Mouse (Mus musculus) liver, postnatal 0 days (tissue): ENCODE results near the gene Rnf43. TPM values are rescaled to one million over a fixed set of nuclear protein-coding genes. Genes with fewer than 3 reads are reported as not detected.

Experiments
- ATAC-seq: fragments of 200-750 bp; cut with Nextera tagmentation; 2 replicates; pipeline ENCODE4 v1.8.0; 2017; ENCODE audit warnings: mild to moderate bottlenecking, moderate library complexity
- DNase-seq: peaks from one replicate; pipeline ENCODE4 v3.0.0-alpha.2; 2016
- H3K27ac ChIP-seq: fragments of 300-500 bp; sonication (generic); 2 replicates; pipeline ENCODE4 v1.5.1; 2014; ENCODE audit warnings: antibody characterized with exemption, moderate library complexity, mild to moderate bottlenecking, low read depth
- H3K27me3 ChIP-seq: fragments of 300-500 bp; sonication (generic); 2 replicates; pipeline ENCODE4 v1.6.1; 2014; ENCODE audit warnings: low read length, control low read depth, mixed read lengths; ENCODE audit not compliant: insufficient read depth
- H3K36me3 ChIP-seq: fragments of 300-500 bp; sonication (generic); replicated peaks from 2 replicates; pipeline ENCODE4 v1.6.1; 2014; ENCODE audit warnings: mild to moderate bottlenecking, control low read depth, low read length, moderate library complexity, mixed read lengths; ENCODE audit not compliant: insufficient read depth
- H3K4me1 ChIP-seq: fragments of 300-500 bp; sonication (generic); 2 replicates; pipeline ENCODE4 v1.6.1; 2014; ENCODE audit warnings: antibody characterized with exemption, mild to moderate bottlenecking, control low read depth; ENCODE audit not compliant: insufficient read depth
- H3K4me2 ChIP-seq: fragments of 300-500 bp; sonication (generic); 2 replicates; pipeline ENCODE4 v1.6.1; 2014; ENCODE audit warnings: low read depth, mild to moderate bottlenecking, low read length, moderate library complexity, mixed read lengths
- H3K4me3 ChIP-seq: fragments of 300-500 bp; sonication (generic); 2 replicates; pipeline ENCODE4 v1.5.1; 2014; ENCODE audit warnings: low read depth, low read length
- H3K9ac ChIP-seq: fragments of 300-500 bp; sonication (generic); replicated peaks from 2 replicates; pipeline ENCODE4 v1.6.1; 2014; ENCODE audit warnings: mild to moderate bottlenecking, moderate library complexity
- H3K9me3 ChIP-seq: fragments of 300-500 bp; sonication (generic); 2 replicates; pipeline ENCODE4 v1.6.1; 2016; ENCODE audit warnings: mild to moderate bottlenecking, control low read depth, low read length, mixed read lengths
- CTCF ChIP-seq: sonication (generic); IDR thresholded peaks from 2 replicates; pipeline ENCODE4 v1.5.1; 2016; ENCODE audit warnings: antibody characterized with exemption, low read depth
- EP300 ChIP-seq: IDR thresholded peaks from 2 replicates; pipeline ENCODE4 v1.6.1; 2016; ENCODE audit warnings: antibody characterized with exemption, low read depth, mild to moderate bottlenecking
- WGBS: fragments of 180-500 bp; shearing (Covaris S2); extraction: QIAGEN DNeasy Blood & Tissue Kit; methylation state at CpG from one replicate; pipeline ENCODE4 v1.1.7; 2014; ENCODE audit not compliant: insufficient replicate concordance; 5-methylcytosine and 5-hydroxymethylcytosine counted together
- polyA plus RNA-seq: library from polyadenylated mRNA; unstranded; fragments of >200 nt; fragmentation: Nextera tagmentation; extraction: Ambion mirVana; gene quantifications from 2 replicates; pipeline ENCODE4 v1.2.1, GENCODE M21; 2015

The Rnf43 gene
- polyA plus RNA-seq, 1 experiment from 2014 or later = 4.2 TPM

DNA sequence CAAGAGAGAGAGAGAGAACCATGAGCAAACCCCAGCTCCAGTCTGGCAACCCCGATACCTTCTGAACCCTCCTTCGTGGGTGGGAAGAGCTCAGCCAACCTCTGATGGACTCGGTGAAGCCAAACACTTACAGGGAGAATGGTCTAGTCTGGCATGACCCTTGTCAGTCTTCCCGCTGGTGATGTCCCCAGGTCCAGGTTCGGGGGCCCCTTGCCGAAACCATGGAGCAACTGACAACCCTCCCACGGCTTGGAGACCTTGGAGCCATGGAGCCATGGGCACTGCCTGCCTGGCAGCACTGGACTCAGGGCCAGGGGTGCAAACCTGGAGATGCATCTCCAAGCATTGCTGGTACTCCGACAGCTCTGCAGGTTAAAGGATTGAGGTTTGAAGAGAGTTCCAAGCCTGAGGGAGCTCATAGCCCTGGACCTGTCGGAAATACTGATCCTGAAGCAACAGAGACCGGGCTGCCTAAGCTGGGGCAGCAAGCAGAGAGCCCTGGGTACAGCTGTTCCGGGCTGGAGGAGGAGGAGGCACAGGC lies 98.7 kb downstream of the Rnf43 start:
- Histone ChIP-seq H3K9ac (no peak overlapping the region), H3K4me3 (no peak overlapping the region), H3K27ac (no peak overlapping the region), H3K27me3 (peaks cover 51% of the 10 kb centered on the region), H3K4me2 (no peak overlapping the region), H3K4me1 (peaks cover 8% of the 10 kb centered on the region; the same call in 1 of the 2 replicates), H3K9me3 (no peaks in the 10 kb centered on the region), H3K36me3 (peaks cover 13% of the 10 kb centered on the region)
- DNase-seq = peak; percentile 41
- no peak for ATAC-seq
- 60% methylated on average over 11 of the region's 11 CpGs for WGBS
- TF ChIP-seq EP300 (no peak), CTCF (no peak)

- H3K4me1 ChIP-seq = peaks cover 8% of the 10 kb centered on the region; the same call in 1 of the 2 replicates
- H3K4me3 ChIP-seq = no peak overlapping the region
- H3K9me3 ChIP-seq = no peaks in the 10 kb centered on the region
- H3K4me2 ChIP-seq = no peak overlapping the region
- no peak for DNase-seq
- no peak overlapping the region for H3K9ac ChIP-seq
- WGBS = 64% methylated on average over 14 of the region's 14 CpGs
- ATAC-seq = no peak
- peaks cover 53% of the 10 kb centered on the region for H3K27me3 ChIP-seq
- no peak for TF ChIP-seq EP300
- TF ChIP-seq CTCF = no peak
- peaks cover 8% of the 10 kb centered on the region; the same call in 1 of the 2 replicates for H3K36me3 ChIP-seq
- no peak overlapping the region for H3K27ac ChIP-seq
Measured at GRCm38 (mm10) chr11:87761806-87762701, 99.5 kb downstream of the Rnf43 start.

DNA sequence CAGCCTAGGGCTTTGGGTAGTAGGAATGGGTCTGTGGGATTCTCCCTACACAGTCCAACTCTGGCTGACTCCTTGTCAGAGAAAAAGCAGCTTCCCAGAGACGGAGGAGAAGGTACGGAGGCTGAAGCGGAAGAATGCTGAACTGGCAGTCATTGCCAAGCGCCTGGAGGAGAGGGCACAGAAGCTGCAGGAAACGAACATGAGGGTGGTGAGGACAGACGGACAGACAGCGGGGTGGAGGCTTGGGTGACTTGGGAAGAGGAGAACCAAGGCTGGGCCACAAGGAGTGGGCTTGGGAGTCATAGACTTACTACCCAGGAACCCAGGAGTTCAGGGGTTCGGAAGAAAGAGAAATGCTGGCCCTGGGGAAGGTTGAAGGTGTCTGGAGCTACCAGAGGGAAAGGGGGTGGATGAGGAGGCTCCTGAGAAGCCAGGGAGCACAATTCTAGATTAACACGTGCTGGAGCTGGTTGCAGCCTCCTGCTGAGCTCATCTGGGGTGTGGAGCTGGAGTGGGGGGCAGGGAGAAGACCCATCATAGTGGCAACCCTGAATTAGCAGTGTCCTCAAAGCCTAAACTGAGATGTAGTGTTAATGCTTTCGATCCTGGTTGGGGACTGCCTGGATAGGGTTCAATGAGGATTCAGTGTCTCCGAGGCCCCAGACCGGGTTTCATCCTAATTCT lies 100.3 kb downstream of the Rnf43 start:
- Histone ChIP-seq H3K27me3 (peaks cover 53% of the 10 kb centered on the region), H3K9me3 (no peaks in the 10 kb centered on the region), H3K27ac (no peak overlapping the region), H3K4me1 (peaks cover 8% of the 10 kb centered on the region; the same call in 1 of the 2 replicates), H3K4me3 (no peak overlapping the region), H3K9ac (no peak overlapping the region), H3K4me2 (0 out of 2 replicates have a peak overlapping the region, but pooled peaks have one; percentile 82), H3K36me3 (peaks cover 3% of the 10 kb centered on the region; the same call in 1 of the 2 replicates)
- WGBS = 54% methylated on average over 12 of the region's 12 CpGs
- ATAC-seq (no peak), DNase-seq (no peak)
- no peak for TF ChIP-seq CTCF
- TF ChIP-seq EP300 = no peak

- WGBS = 19% methylated on average over 17 of the region's 17 CpGs
- Histone ChIP-seq H3K4me3 (peak overlapping the region; percentile 49), H3K4me1 (peaks cover 8% of the 10 kb centered on the region; the same call in 1 of the 2 replicates), H3K9me3 (no peaks in the 10 kb centered on the region), H3K9ac (no peak overlapping the region), H3K4me2 (peak overlapping the region; percentile 82), H3K36me3 (no peaks in the 10 kb centered on the region), H3K27me3 (peaks cover 53% of the 10 kb centered on the region), H3K27ac (no peak overlapping the region)
- TF ChIP-seq CTCF (no peak), EP300 (no peak)
- ATAC-seq (no peak), DNase-seq (peak; percentile 34)
Measured at GRCm38 (mm10) chr11:87763511-87763987, 101.0 kb downstream of the Rnf43 start.

DNA sequence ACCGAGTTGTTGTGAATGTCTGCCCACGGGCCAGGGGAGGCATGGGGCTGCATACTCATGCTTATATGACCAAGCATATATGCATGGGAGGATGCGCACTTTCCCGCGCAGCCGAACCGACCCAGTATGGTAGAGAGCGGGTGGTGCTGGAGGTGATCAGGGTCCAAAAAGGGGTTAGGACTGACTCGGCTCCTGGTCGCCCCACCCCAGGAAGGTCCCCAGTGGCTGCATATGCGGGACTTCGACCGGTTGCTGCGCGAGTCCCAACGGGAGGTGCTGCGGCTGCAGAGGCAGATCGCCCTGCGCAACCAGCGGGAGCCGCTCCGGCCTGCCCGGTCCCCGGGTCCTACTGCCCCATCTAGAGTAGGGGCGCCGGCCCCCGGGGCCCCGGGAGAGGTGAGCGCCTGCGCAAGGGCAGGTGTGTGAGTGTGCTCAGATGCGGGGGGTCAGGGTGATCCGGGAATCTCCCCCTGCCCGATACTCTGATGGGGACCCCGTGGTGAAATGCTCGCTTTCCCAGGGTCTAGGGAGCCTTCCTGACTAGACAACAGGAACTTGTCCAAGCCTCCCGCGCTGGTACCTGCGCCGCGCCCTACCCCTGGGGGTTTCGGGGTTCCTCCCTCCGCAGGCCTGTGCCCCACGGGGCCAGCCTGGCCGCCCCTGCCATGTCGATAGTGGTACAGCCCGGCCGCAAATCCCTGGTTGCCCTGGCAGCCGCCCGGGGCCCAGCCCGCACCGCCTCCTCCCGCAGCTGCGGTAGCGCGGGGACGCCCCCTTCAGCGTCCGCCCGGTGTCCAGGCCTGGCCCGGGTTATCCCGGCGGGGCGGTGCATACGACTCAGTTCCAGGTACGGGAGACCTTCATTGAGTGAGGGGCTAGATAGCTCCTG lies 101.7 kb downstream of the Rnf43 start:
- TF ChIP-seq EP300 (no peak), CTCF (no peak)
- H3K36me3 ChIP-seq = no peaks in the 10 kb centered on the region
- peak overlapping the region; percentile 49 for H3K4me3 ChIP-seq
- peak overlapping the region; percentile 56 for H3K9ac ChIP-seq
- H3K9me3 ChIP-seq = no peaks in the 10 kb centered on the region
- DNase-seq (peak; percentile 40), ATAC-seq (no peak)
- H3K4me2 ChIP-seq = peak overlapping the region; percentile 82
- WGBS = 3% methylated on average over 63 of the region's 65 CpGs
- H3K4me1 ChIP-seq = peaks cover 8% of the 10 kb centered on the region; the same call in 1 of the 2 replicates
- H3K27me3 ChIP-seq = peaks cover 53% of the 10 kb centered on the region
- no peak overlapping the region for H3K27ac ChIP-seq
